7 mouse cellular contexts compared by ENCODE assay signal in the genomic region with DNA sequence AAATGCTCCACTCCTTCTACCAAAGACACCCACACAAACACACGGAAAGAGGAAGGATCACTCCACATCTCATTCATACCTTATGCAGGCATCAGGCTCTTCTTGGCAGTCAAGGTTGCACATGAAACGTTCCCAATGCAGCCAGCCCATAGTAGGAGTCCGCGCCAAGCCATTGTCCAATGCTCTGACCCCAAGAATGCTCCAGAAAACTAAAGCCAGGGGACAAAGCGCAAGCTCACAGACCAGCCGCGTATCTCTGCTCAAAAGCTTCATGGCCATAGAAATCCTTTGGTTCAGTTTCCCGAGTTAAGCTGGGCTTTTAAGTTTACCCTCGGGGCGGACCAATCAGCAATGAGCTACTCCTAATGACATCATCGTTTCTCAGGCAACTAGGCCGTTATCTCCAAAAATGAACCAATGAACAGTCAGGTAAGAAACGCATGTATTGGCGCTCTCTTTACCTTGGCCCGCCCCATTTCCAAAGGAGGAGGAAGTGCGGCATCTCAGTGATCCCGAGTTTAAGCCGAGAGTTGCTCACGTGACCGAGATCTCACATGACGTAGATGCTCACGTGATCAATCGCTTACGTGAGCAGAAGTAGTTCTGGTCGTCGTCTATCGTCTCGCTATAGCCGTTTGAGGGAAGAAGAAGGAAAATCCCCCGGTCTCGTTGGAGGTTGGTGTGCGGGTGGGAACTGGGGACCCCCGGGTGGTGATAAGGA. TPM values are rescaled to one million over a fixed set of nuclear protein-coding genes. Genes with fewer than 3 reads are reported as not detected.
DNase-seq lines count a peak whose midpoint lies in the region; ATAC-seq lines count a peak whose summit lies in the region.

A gene (minus strand): TSS at position 467 of the 721 bp plus-strand sequence.
A gene (plus strand): TSS at position 521 of the 721 bp plus-strand sequence.

- WGBS in intestine, embryonic 16.5 days: 13% methylated on average over 33 of the region's 33 CpGs
- WGBS in midbrain, embryonic 11.5 days: 19% methylated on average over 33 of the region's 33 CpGs

- H3K9ac ChIP-seq in intestine, embryonic 16.5 days (ENCODE audit: low read depth, low read length): peak within 1 kb of the TSS; percentile 70
- peak within 1 kb of the TSS; percentile 61 for H3K9ac ChIP-seq in midbrain, embryonic 11.5 days (ENCODE audit: low read length)

- no peaks in the 10 kb centered on the region for H3K27me3 ChIP-seq in intestine, embryonic 16.5 days (replicated peaks; ENCODE audit: control insufficient read depth, insufficient read depth, low read length)
- H3K27me3 ChIP-seq in midbrain, embryonic 11.5 days (ENCODE audit: control insufficient read depth, insufficient read depth, low read length): no peaks in the 10 kb centered on the region

- peak within 1 kb of the TSS; percentile 58 for H3K4me3 ChIP-seq in intestine, embryonic 16.5 days (ENCODE audit: low read length)
- H3K4me3 ChIP-seq in midbrain, embryonic 11.5 days (ENCODE audit: low read depth, low read length): peak within 1 kb of the TSS; percentile 48

- H3K4me2 ChIP-seq in intestine, embryonic 16.5 days (ENCODE audit: low read depth, low read length): peak within 1 kb of the TSS; percentile 61
- H3K4me2 ChIP-seq in midbrain, embryonic 11.5 days: peak within 1 kb of the TSS; percentile 47

- intact Hi-C loops in left cerebral cortex, postnatal 36 days (cut with DNase I): loop anchor here (2.0 kb wide), 1 partner anchor 16 kb away; a partner anchor contains a TSS

- no peaks in the 10 kb centered on the region for H3K36me3 ChIP-seq in intestine, embryonic 16.5 days (ENCODE audit: control insufficient read depth, insufficient read depth, low read length)
- H3K36me3 ChIP-seq in midbrain, embryonic 11.5 days (ENCODE audit: control insufficient read depth, insufficient read depth, low read length): no peaks in the 10 kb centered on the region

- peak; percentile 96 for ATAC-seq in intestine, embryonic 16.5 days
- peak; percentile 98 for ATAC-seq in midbrain, embryonic 11.5 days (ENCODE audit: low FRiP score)

- H3K4me1 ChIP-seq in intestine, embryonic 16.5 days (ENCODE audit: control insufficient read depth, insufficient read depth, low read length): no peaks in the 10 kb centered on the region
- 0 out of 2 replicates have a peak, but pooled peaks cover 5% of the 10 kb centered on the region for H3K4me1 ChIP-seq in midbrain, embryonic 11.5 days (ENCODE audit: control insufficient read depth, insufficient read depth, low read length)

- DNase-seq in adrenal gland, adult 8-10 months: peak; percentile 89
- peak; percentile 85 for DNase-seq in embryo, embryonic 9.5 days (ENCODE audit: extremely low spot score)
- peak; percentile 61 to 82 for DNase-seq in gastrocnemius, postnatal 4 days (ENCODE audit: low spot score in 2 of 2)
- peak; percentile 86 to 87 for DNase-seq in left cerebral cortex, postnatal 36 days (ENCODE audit: low spot score in 2 of 2)
- peak; percentile 98 for DNase-seq in midbrain, embryonic 11.5 days (ENCODE audit: low spot score, missing footprints)
- DNase-seq in skeletal muscle tissue, adult 2 months (ENCODE audit: low read depth, low spot score): peak; percentile 98

- H3K27ac ChIP-seq in intestine, embryonic 16.5 days (ENCODE audit: low read length): peak within 1 kb of the TSS; percentile 83
- H3K27ac ChIP-seq in midbrain, embryonic 11.5 days (ENCODE audit: low read depth, low read length): peak within 1 kb of the TSS; percentile 84

- no peaks in the 10 kb centered on the region for H3K9me3 ChIP-seq in intestine, embryonic 16.5 days (ENCODE audit: control insufficient read depth, low read length)
- H3K9me3 ChIP-seq in midbrain, embryonic 11.5 days (ENCODE audit: control insufficient read depth, low read length): no peaks in the 10 kb centered on the region

RNA-seq across cellular contexts. Expression of the first gene that starts in this region (rescaled TPM):
- 10 to 100 TPM; 13.5 to 20.7 (median 14.0) TPM for total RNA-seq in adrenal gland, adult 8-10 months (2022)
- 1 to 10 TPM; 2.4 to 2.9 TPM for total RNA-seq in gastrocnemius, postnatal 4 days (2021)
- 9.9 and 14.1 TPM in 2 replicates for polyA plus RNA-seq in intestine, embryonic 16.5 days (2015; fragmentation: Nextera tagmentation; extraction: Ambion mirVana)
- total RNA-seq in left cerebral cortex, postnatal 36 days (2021): 10 to 100 TPM; 11.0 TPM
- 3.5 and 4.7 TPM in 2 replicates for polyA plus RNA-seq in midbrain, embryonic 11.5 days (2014; fragmentation: Nextera tagmentation; extraction: Ambion mirVana)

RNA-seq across cellular contexts. Expression of the second gene that starts in this region (rescaled TPM):
- total RNA-seq in adrenal gland, adult 8-10 months (2022): 100 to 1,000 TPM in 3 of 4 experiments, 10 to 100 TPM in 1; 97.9 to 112 (median 105) TPM
- total RNA-seq in gastrocnemius, postnatal 4 days (2021): 10 to 100 TPM; 75.2 to 82.0 TPM
- 128 and 130 TPM in 2 replicates for polyA plus RNA-seq in intestine, embryonic 16.5 days (2015; fragmentation: Nextera tagmentation; extraction: Ambion mirVana)
- 100 to 1,000 TPM; 154 to 156 TPM for total RNA-seq in left cerebral cortex, postnatal 36 days (2021)
- 179 and 184 TPM in 2 replicates for polyA plus RNA-seq in midbrain, embryonic 11.5 days (2014; fragmentation: Nextera tagmentation; extraction: Ambion mirVana)

Comparison
In these comparisons a context has a peak if more than half of its experiments do, and no peak if none do; other contexts are left out.
1. Peak in every context shown above with its lines: DNase-seq, ATAC-seq, H3K4me3 ChIP-seq and H3K27ac ChIP-seq.